Mouse (Mus musculus) splenic B cell, adult 2 months (primary cell): ENCODE measurements around the gene Zfp51.
A peak's percentile ranks its signal among the peaks of the same experiment; 100 is the strongest.
"Not testable (repeated sequence)": the region's sequence is repeated elsewhere in the genome, so short reads cannot be mapped to it uniquely, and the experiment has no call there.

Experiments used
- DNase-seq: peaks from one replicate; pipeline ENCODE4 v3.0.0-alpha.2; 2011; ENCODE audit warnings: low read depth, low spot score
- H3K27me3 ChIP-seq: 2 replicates; pipeline ENCODE4 v1.6.1; 2012; ENCODE audit warnings: mild to moderate bottlenecking, low read length, moderate library complexity, mixed read lengths; ENCODE audit not compliant: control insufficient read depth, poor library complexity, insufficient read depth, severe bottlenecking
- H3K36me3 ChIP-seq: 2 replicates; pipeline ENCODE4 v1.6.1; 2012; ENCODE audit warnings: mild to moderate bottlenecking, low read length, moderate library complexity, mixed read lengths; ENCODE audit not compliant: control insufficient read depth, poor library complexity, insufficient read depth, severe bottlenecking

The Zfp51 gene

GRCm38 (mm10) chr17:21450138-21450704 is at the start of gene Zfp51:
Gene Zfp51 (plus strand): TSS chr17:21450374.
- peak; percentile 95 for DNase-seq
- H3K36me3 ChIP-seq, result peaks cover 7% of the 10 kb centered on the region
- no peaks in the 10 kb centered on the region for H3K27me3 ChIP-seq

GRCm38 (mm10) chr17:21422664-21423599 is 27.2 kb upstream of the Zfp51 start, which contains the start of gene Zfp54:
Gene Zfp54 (plus strand): TSS chr17:21423227.
- peak; percentile 81 for DNase-seq
- no peaks in the 10 kb centered on the region for H3K27me3 ChIP-seq

GRCm38 (mm10) chr17:21438806-21439400 is 11.3 kb upstream of the Zfp51 start:
- H3K27me3 ChIP-seq, DNase-seq, H3K36me3 ChIP-seq: not testable (repeated sequence)

More at GRCm38 (mm10) chr17:21422664-21423599, 27.2 kb upstream of the Zfp51 start, which contains the start of gene Zfp54:
- H3K36me3 ChIP-seq, result no peaks in the 10 kb centered on the region

GRCm38 (mm10) chr17:21449669-21450068 is 505 bp upstream of the Zfp51 start:
- no peaks in the 10 kb centered on the region for H3K27me3 ChIP-seq
- H3K36me3 ChIP-seq, result peaks cover 5% of the 10 kb centered on the region
- DNase-seq, result peak; percentile 89

GRCm38 (mm10) chr17:21463550-21463949 is 13.4 kb downstream of the Zfp51 start:
- H3K27me3 ChIP-seq, result no peaks in the 10 kb centered on the region

GRCm38 (mm10) chr17:21472032-21472652 is 22.0 kb downstream of the Zfp51 start:
- DNase-seq, result no peak
- Histone ChIP-seq H3K36me3 (no peaks in the 10 kb centered on the region), H3K27me3 (no peaks in the 10 kb centered on the region)

More at GRCm38 (mm10) chr17:21463550-21463949, 13.4 kb downstream of the Zfp51 start:
- H3K36me3 ChIP-seq, result peaks cover 16% of the 10 kb centered on the region
- DNase-seq, result peak; percentile 37

- H3K27me3 ChIP-seq, result no peaks in the 10 kb centered on the region
- H3K36me3 ChIP-seq, result no peaks in the 10 kb centered on the region
- no peak for DNase-seq
Measured at GRCm38 (mm10) chr17:21472653-21473307, 22.6 kb downstream of the Zfp51 start.

- no peak for DNase-seq
- no peaks in the 10 kb centered on the region for H3K27me3 ChIP-seq
- H3K36me3 ChIP-seq, result no peaks in the 10 kb centered on the region
Measured at GRCm38 (mm10) chr17:21473362-21474190, 23.4 kb downstream of the Zfp51 start.

- not testable (repeated sequence) for H3K36me3 ChIP-seq, H3K27me3 ChIP-seq, DNase-seq
Measured at GRCm38 (mm10) chr17:21474729-21475128, 24.6 kb downstream of the Zfp51 start.

GRCm38 (mm10) chr17:21475290-21475689 is 25.1 kb downstream of the Zfp51 start:
- not testable (repeated sequence) for DNase-seq, H3K27me3 ChIP-seq, H3K36me3 ChIP-seq

GRCm38 (mm10) chr17:21476351-21476750 is 26.2 kb downstream of the Zfp51 start:
- H3K27me3 ChIP-seq, H3K36me3 ChIP-seq, DNase-seq: not testable (repeated sequence)

- H3K27me3 ChIP-seq, H3K36me3 ChIP-seq: not testable (repeated sequence)
- DNase-seq, result peak; percentile 4
Measured at GRCm38 (mm10) chr17:21478103-21478777, 28.1 kb downstream of the Zfp51 start.
